Mouse (Mus musculus): ENCODE measurements around the gene Slc22a7.

Gene Slc22a7

DNA sequence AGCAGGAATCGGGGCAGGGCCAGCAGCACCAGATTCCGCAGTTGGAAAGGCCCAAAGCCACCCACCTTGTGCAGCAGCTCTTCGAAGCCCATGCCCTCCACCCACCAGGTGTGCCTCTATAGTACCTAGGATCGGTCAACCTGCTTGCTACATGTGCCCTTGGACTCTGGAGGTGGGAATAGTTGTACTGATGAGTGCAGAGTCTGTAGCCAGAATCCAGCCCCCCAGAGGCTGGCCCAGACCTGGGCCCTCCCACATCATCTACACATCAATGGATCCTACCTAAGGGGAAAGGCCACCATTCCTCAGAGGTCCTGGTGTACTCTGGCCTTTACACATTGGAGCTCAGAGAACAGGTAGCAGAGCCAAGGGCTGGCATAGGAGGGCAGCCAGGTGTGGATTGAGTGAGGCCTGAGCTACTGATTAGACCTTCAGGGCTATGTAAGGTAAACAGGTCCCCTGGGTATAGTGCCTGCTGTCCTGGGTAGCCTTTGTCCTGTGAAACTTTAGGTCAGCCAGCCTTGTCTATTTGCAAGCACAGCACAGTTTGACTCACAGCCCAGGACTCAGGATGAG is at the start of gene Slc22a7:
Gene Slc22a7, minus strand, starts transcription at position 160 of the 576 bp plus-strand sequence.
- DNase-seq (ENCODE audit: low read depth, low spot score), result no peak

DNA sequence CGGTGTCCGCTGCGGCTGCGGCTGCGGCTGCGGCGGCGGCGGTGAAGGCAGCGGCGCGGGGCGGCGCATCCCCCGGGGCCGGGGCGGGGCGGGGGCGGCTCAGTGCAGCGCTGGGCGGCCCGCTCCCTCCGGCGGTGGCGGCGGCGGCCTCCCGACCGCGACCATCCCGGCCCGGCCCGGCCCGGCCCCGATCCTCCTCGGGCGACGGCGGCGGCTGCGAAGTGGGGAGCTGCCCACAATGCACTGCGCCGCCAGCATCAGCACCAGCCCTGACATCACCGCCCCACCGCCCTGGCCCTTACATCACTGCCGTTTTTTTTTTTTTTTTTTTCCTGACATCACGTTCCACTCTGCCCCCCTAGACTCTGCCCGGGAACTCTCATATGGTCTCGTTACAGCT is 49.2 kb upstream of the Slc22a7 start, which contains the start of gene Ttbk1:
Gene Ttbk1, minus strand, starts transcription at position 245 of the 400 bp plus-strand sequence.
- DNase-seq (ENCODE audit: low read depth, low spot score), result peak; percentile 40

DNA sequence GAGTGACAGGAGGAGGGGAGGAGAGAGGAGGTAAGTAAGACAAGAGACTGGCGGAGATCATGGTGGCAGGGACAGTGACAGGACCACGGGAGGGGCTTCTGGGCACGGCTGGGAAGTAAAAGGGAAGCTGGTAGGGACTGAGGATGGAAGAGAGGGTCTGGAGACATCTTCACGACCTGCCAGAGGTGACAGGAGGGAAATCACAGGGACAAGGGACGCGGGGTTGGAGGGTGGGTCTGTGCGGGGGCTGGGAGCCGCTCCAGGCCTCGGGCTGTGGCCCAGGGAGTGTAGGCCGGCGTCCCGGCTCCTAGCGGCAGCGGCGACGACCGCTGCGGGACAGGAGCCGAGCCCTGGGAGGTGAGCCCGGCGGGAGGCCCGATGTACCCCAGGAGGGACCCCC is 48.7 kb upstream of the Slc22a7 start:
- peak; percentile 19 for DNase-seq (ENCODE audit: low read depth, low spot score)

DNA sequence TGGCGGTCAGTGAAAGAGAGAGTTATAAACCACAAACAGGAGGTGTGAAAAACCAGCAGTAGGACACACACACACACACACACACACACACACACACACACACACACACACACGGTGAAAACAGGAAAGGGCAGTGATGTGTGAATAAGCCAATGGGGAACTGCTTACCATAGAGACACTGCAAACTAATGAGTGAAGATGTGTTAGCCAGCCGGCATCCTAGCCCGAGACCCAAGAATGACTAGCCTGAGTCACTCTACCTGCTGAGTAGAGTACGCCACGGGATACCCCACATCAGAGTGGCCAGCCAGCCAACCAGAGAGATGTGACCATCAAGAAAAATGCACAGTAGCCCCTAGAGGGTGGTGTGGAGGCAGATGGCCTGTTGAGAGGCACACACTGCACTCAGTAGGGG is 46.2 kb upstream of the Slc22a7 start:
- DNase-seq (ENCODE audit: low read depth, low spot score), result no peak

DNA sequence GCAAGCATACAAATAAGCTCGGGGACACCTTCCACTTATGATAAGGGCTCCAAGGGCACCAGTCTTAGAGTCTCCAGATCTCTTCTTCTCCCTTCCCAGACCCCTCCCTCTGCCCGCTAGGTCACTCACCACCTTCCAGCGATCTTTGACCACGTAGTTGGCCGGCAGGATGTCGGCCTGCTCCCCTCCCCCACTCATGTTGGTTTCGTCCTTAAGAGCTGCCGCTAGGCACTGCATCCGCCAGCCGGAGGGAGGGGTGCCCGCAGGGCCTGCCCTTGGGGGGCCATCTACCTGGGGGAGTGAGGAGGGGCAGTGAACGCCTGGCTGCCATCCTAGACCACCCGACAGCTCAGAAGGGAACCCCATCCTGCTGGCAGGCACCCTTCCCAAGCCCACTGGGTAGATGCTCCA is 45.8 kb upstream of the Slc22a7 start:
- DNase-seq (ENCODE audit: low read depth, low spot score), result peak; percentile 28

DNA sequence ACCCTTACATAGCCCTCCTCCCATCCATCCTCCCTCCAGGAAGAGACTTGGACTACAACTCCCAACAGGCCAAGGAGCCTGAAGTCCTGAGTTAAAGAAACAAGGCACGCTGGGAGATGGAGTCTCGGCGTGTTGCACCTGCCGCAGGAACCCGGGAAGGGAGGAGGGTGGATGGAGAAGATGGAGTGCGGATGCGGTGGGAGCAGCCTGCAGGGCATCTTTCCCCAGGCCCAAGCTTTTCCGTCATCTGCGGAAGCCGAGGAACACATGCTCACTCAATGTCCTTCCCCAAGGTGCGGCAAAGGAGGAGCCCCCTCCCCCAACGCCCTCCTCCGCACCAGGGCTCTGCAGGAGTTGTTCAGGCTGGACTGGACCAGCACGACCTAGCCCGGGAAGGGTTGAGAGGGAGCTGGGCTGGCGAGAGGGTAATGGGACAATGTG is 45.3 kb upstream of the Slc22a7 start:
- DNase-seq (ENCODE audit: low read depth, low spot score), result no peak

DNA sequence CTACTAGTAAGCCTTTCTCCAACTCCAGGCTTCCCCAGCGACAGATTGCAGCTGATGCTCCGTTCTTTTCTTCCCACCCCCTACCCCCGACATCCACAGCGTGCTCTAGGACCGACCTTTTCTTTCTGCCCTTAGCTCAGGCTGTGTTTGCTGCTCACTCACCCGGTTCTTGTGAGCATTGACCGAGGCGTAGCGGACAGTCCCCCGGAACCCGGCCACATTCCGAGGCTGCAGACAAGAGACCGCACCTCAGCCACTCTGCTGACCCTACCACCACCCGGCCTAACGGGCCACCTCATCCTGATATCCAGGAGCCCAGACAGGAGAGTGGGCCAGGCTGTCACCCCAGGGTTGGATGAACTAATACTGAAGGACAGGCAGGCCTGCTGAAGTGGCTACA is 39.0 kb upstream of the Slc22a7 start:
- DNase-seq (ENCODE audit: low read depth, low spot score), result no peak

DNA sequence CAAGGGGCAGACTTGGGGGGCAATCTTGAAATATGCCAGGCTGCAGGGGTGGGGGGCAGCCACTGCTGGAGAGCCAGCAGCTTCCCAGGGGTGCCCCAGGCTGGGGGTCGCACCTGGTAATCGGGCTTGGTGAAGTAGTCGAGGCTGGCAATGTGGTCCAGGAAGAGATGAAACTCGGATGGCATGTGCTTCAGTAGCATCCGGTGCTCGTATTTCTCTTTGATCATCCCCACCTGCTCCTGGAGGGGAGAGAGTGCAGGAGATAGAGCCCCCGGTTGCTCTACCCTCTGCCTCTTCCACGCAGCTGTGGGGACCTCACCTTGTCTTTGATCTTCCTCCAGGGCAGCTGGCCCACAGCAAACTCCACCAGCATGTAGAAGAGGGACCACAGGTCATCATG is 38.3 kb upstream of the Slc22a7 start:
- DNase-seq (ENCODE audit: low read depth, low spot score), result no peak

DNA sequence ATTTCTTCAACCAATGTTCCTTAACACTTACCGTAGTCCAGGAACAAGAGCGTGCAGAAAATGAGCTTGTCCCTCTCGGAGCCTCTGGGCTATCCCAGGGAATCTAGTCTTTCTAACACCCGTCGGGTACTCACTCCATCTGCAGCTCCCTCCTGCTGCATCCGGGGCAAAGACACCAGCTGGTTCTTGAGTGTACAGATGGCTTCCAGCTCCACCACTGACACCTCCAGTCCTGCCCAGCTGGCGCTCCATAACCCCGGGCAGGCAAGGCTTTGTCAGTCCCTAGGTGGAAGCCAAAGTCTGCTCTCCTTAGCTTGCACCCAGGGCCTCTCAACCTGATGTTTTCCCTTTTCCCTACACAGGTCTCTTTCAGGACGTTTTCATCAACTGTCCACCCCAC is 29.6 kb upstream of the Slc22a7 start:
- no peak for DNase-seq (ENCODE audit: low read depth, low spot score)

DNA sequence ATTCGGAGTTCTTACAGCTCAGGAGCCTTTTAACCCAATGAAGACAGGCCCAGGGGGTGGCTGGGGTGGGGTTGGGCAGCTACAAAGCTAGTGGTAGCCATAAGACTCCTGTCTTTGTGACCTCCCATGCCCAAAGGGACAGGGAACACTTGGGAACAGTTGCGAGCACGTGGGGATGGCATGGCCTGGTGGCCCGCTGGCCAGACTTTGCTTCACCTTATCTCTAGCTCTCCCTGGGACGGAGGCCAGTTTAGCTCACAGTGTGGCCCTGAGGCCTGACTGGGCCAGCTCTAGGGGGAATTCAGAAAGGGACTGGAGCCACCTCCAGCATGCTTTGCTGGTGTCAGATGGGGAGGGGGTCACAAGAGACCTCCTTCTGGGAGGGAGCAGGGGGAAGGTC is 24.0 kb upstream of the Slc22a7 start:
- no peak for DNase-seq (ENCODE audit: low read depth, low spot score)

DNA sequence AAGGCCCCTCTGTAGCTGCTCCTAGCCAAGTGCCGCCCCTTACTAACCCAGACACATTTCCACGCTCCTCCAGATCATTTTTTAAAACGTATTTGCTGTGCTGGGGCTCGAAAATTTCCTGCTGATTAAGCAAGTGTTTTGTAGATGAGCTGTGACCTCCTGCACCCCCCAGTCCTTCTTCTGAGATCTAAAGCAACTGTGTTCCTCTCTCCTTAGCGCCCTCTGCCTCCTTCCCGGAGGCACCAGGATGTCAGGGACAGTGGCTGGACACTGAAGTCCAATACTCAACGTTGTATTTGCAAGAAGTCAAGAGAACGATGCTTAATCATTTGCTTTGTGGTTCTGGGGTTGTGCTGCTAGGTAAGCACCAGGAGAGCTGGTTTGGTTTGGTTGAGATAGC is 23.1 kb upstream of the Slc22a7 start:
- no peak for DNase-seq (ENCODE audit: low read depth, low spot score)

DNA sequence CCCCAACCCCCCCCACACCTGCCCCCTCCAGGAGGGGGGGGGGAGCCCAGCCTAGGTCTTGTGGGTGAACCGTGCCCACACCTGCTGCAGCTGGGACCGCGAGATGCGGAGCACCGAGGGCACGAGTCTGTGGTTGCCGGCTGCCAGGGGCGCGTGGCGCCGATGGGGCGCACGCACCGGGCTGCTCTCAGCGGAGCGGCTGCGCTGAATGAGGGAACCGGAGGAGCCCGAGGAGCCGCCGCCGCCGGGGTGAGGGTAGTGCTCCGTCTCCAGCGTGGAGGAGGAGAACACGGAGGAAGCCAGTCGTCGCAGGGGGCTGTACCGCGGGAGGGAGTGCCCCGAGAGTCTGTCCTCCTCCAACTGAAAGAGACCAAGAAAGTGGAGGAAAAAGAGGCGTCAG is 22.4 kb upstream of the Slc22a7 start:
- no peak for DNase-seq (ENCODE audit: low read depth, low spot score)

DNA sequence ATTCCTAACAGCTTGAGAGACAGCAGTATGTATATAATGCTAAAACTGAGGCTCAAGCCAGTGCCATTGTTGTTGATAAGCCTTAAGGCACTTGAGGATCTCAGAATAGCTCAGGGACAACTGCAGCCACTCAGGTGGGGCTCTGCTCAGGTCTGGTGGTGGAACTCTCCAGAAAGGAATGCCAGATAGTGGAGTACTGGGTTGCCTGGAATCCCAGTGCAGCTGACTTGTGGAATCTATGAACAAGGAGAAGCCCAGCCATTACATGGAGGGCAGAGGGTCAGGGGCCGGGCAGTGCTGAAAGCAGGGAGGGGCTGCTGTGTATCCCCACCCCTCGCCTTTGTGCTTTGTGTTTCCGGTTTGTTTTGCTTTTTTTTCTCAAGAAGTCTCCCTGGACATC is 20.2 kb upstream of the Slc22a7 start:
- no peak for DNase-seq (ENCODE audit: low read depth, low spot score)

DNA sequence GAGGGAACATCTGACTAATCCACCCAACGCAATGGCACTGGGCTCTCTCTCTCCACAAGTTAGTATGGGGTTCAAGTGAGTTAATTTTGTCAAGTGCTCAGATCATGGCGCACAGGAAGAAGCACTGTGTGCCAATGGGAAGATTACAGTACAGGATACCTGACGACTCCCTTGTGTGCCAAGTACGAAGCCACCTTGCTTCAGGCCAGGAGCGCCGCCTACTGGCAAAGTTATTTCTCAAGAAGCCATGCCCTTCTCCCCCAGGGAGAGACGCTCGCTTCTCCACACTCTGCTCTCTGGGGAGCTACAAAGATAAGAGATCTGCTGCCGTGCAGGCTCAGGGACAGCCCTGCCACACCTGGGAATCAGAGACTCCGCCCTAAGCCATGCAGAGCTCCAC is 19.5 kb upstream of the Slc22a7 start:
- peak; percentile 33 for DNase-seq (ENCODE audit: low read depth, low spot score)

DNA sequence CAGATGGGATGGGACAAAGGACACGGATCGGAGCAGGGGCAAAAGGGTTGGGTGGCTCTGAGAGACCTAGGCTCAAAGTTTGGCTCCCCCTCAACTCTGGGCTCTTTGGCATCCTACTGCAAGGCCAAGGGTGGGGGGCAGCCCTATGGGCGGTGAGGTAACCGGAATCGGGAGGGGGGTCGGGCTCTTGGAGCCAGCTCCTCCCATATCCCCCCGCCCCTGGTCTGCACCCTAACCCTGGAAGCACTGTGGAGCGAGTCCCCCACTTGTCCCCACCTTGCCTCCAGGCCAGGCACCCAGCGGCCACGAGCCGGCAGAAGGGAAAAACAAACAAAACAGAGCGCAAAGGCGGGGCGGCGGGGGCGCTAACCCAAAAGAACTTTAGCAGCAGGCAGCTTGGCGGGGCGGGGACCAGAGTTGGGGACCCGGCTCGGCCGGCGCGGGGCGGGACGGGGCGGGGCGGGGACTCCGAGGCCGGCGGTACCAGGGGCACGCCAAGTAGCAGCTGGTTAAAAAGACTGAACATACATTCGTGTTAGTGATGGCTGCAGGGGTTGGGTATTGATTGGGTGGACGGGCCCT is 16.9 kb upstream of the Slc22a7 start:
- DNase-seq (ENCODE audit: low read depth, low spot score), result no peak

DNA sequence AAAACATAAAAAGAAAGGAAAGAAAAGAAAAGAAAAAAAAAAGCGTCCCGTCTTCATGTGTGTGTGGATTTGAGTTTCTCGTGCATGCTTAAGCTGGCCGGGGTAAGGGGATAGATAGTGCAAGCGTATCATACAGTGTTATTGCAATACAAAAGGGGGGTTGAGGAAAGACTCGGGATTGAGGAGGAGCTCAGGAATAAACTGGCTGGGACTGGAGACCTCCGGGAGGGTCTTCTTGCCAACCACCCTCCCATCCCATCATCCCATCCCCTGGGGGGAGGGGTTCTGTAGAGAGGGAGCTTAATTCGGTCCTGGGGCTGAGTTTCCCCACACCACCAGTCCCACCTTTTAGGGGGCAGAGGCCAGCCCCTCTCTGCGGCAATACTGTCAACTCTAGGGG is 16.3 kb upstream of the Slc22a7 start:
- no peak for DNase-seq (ENCODE audit: low read depth, low spot score)

DNA sequence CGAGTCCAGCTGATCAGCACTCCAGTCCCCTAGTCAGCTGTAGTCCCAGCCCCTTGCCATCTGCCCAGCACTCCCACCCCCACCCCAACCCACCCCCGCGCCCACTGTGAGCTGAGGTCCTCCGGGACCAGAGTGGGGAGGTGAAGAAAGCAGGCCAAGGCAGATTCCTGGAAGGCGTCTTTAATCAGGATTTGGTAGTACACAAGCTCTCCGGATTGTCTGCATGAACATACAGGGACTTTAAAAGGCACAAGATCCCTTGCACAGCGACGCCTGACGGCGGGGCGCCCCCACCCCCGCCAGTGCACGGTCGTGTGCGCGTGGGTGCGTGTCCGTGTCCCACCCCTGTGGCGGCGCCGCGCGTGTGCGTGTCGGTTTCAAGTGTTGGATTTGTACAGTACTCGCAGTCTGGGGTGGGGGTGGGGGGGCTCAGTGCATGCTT is 15.7 kb upstream of the Slc22a7 start:
- no peak for DNase-seq (ENCODE audit: low read depth, low spot score)

DNA sequence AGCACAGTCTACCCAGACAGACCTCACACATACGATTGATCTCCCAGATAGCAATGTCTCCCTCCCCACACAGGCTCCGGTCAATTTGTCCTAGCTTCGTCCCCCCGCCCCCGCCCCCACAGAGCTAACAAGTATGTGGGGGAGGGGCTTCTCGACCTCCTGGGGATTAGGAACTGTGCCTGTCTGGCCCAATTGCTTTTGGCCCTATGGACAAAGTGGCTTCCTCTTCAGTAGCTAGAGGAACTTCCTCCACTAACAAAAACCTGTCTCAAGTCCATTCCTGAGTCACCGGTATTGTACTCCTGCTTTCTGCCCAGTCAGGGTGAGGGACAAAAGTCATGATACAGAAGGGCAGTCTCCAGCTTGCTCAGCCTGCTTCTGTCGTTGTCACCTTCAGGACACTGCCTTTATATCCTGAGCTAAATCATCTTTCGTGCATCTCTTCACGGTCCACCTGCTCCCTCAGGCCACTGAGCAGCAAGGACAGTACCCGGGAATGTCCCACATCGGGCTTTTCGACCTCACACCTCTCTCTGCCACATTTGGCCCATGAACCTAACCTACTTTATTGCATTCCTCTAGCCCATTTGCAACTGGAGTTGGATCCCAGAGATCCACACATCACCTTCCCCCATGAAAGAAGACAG is 15.2 kb upstream of the Slc22a7 start:
- DNase-seq (ENCODE audit: low read depth, low spot score), result no peak

DNA sequence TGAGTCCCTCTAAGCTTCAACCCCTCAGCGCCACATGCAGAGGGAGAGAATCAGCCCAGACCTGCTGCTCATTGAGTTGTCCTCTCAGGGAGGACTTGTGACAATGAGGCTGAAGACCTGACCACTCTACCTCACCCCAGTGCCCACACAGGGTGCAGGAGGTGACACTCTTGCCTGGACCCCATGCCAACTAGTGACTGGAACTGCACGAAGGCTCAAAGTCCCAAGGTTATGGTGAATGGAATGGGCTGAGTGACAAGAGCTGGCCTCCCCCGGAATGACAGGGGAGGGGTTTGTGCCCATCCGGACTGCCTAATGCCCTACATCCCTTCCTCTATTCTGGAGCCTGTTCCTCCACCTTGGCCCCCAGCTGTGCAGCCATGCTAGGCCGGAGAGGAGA is 14.4 kb upstream of the Slc22a7 start:
- DNase-seq (ENCODE audit: low read depth, low spot score), result no peak

DNA sequence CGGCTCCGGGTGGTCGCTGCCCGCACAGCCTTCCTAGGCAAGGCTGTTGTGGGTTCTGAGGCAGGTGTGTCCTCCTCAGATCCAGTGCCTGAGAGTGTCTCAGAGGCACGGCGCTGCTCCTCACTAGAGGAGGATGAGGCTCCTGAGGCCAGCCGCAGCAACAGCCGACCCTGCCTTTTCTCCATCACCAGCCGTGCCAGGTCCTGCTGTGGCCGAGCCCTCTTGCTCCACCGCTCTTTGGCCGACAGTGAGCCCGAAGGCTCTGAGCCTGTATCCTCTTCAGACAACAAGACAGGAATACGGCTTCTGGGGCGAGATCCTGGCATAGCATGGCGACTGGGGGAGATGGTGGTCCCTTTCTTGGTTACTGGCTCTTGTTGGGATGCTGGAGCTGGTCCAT is 8.0 kb upstream of the Slc22a7 start:
- DNase-seq (ENCODE audit: low read depth, low spot score), result no peak

DNA sequence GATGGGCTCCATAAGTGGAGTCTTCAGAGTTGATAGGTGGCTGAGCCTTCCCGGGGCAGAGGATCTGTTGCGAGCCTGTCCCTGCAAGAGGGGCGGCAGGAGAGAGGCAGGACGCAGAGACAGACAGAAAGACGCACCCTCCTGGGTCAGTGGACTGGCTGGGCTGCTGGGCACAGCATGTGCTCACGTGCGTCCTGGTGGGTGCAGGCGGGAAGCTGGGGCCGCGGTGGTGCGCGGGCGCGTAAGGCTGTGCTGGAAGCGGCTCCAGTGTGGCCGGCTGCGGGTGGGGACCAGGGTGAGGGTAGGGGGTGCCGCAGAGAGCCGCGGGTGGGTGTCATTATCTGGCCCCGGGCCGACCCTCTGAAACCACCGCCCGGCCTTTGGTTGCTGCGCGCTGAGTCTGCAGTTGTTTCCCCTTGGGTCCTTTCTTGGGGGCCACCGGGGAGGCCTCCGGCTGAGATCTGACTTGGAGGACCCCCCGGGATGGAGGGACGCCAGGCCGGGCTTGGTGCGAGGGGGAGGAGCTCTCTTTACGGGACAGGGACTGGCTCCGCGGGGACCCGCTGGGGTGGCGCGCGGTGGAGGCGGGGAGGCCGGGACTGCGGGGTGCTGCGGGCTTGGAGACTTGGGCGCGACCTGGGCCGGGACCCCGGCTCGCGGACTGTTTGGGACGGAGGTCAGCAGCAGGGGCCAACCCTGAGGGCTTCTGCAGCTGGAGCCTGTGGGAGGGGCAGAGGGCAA is 6.8 kb upstream of the Slc22a7 start:
- DNase-seq (ENCODE audit: low read depth, low spot score), result no peak

DNA sequence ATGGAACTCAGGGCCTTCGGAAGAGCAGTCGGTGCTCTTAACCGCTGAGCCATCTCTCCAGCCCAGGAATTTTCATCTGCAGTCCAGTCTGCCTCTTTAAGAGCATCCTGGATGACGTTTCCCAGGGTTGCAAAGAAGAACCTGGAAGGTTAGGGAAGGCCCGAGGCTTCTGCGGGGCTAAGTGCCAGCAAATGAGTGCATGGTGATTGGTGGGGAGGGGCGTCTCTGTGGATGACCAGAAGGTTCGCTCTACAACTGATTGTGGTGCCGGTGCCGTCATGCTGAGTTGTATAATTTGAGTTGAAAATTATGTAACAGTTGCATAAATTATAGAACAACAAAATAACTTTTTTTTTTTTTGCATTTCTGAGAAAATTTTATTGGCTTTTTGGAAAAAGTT is 919 bp upstream of the Slc22a7 start:
- no peak for DNase-seq (ENCODE audit: low read depth, low spot score)

All from CD4-positive helper T cell, adult 2 months (primary cell).